Mouse (Mus musculus) CD4-positive, CD25-positive, alpha-beta regulatory T cell, adult 4 months (primary cell): ENCODE data around the gene Ube2e2. TPM values are rescaled to one million over a fixed set of nuclear protein-coding genes. Genes with fewer than 3 reads are reported as not detected.
"Not testable (repeated sequence)": the region's sequence is repeated elsewhere in the genome, so short reads cannot be mapped to it uniquely, and the experiment has no call there.

Experiments
- ATAC-seq: one replicate; pipeline ENCODE4 v1.8.0; 2017
- polyA plus RNA-seq, 2 experiments: library from polyadenylated mRNA; unstranded; fragments of 100-300 nt; shearing (Covaris generic); gene quantifications; one replicate each; pipeline ENCODE4 v1.2.1; 2017

Ube2e2 gene
- polyA plus RNA-seq, 2 experiments from 2014 or later, result 1.4 TPM; not detected in 1

- no peak for ATAC-seq
Observed at GRCm38 (mm10) chr14:18731154-18731553, 162.9 kb downstream of the Ube2e2 start.

GRCm38 (mm10) chr14:18720601-18721591 lies 173.2 kb downstream of the Ube2e2 start:
- no peak for ATAC-seq

GRCm38 (mm10) chr14:18716970-18717369 lies 177.1 kb downstream of the Ube2e2 start:
- ATAC-seq, result no peak

- no peak for ATAC-seq
Observed at GRCm38 (mm10) chr14:18715529-18715928, 178.5 kb downstream of the Ube2e2 start.

GRCm38 (mm10) chr14:18697662-18698225 lies 196.3 kb downstream of the Ube2e2 start:
- no peak for ATAC-seq

- not testable (repeated sequence) for ATAC-seq
Observed at GRCm38 (mm10) chr14:18696418-18696817, 197.6 kb downstream of the Ube2e2 start.

GRCm38 (mm10) chr14:18678121-18678836 lies 215.8 kb downstream of the Ube2e2 start:
- ATAC-seq, result no peak

- ATAC-seq, result peak; percentile 68
Observed at GRCm38 (mm10) chr14:18670712-18671111, 223.4 kb downstream of the Ube2e2 start.

GRCm38 (mm10) chr14:18669301-18669935 lies 224.6 kb downstream of the Ube2e2 start:
- no peak for ATAC-seq

GRCm38 (mm10) chr14:18668309-18668708 lies 225.8 kb downstream of the Ube2e2 start:
- ATAC-seq, result not testable (repeated sequence)

- ATAC-seq, result no peak
Observed at GRCm38 (mm10) chr14:18667755-18668154, 226.3 kb downstream of the Ube2e2 start.

GRCm38 (mm10) chr14:18666251-18666650 lies 227.8 kb downstream of the Ube2e2 start:
- ATAC-seq, result no peak

- peak; percentile 98 for ATAC-seq
Observed at GRCm38 (mm10) chr14:18665267-18666024, 228.6 kb downstream of the Ube2e2 start.

GRCm38 (mm10) chr14:18663666-18664065 lies 230.4 kb downstream of the Ube2e2 start:
- ATAC-seq, result no peak

- no peak for ATAC-seq
Observed at GRCm38 (mm10) chr14:18657777-18658753, 236.0 kb downstream of the Ube2e2 start.

GRCm38 (mm10) chr14:18649123-18649675 lies 244.9 kb downstream of the Ube2e2 start:
- ATAC-seq, result no peak

GRCm38 (mm10) chr14:18641656-18642055 lies 252.4 kb downstream of the Ube2e2 start:
- no peak for ATAC-seq

- no peak for ATAC-seq
Observed at GRCm38 (mm10) chr14:18638753-18639456, 255.2 kb downstream of the Ube2e2 start.

GRCm38 (mm10) chr14:18637739-18638138 lies 256.3 kb downstream of the Ube2e2 start:
- no peak for ATAC-seq

GRCm38 (mm10) chr14:18628170-18628569 lies 265.9 kb downstream of the Ube2e2 start:
- no peak for ATAC-seq
